Mouse (Mus musculus) neural tube, embryonic 10.5 days (tissue): ENCODE measurements around the gene Pakap.

ENCODE experiments used
- DNase-seq: peaks from one replicate; pipeline ENCODE4 v3.0.0-alpha.2; 2017; ENCODE audit warnings: low spot score; ENCODE audit errors: extremely low spot score

Pakap gene

DNA sequence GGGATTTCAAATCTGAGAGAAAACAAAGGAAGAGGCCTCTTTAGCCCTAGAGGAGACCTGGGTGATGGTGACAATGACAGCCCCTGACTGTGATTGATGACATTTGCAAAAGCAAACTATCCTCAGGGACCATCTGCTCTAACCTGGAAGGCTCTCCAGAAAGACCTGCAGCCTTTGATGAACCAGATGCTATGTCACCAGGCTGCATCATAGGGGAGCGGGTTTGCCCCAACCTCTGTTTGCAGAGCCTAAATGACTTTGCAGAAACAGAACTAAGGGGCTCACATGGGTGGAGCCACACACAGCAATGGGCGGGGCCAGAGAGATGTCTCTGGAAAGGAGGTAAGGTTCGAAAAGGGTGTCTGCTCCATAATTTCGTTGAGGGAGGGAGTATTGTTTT is 265.1 kb downstream of the Pakap start:
- no peak for DNase-seq

DNA sequence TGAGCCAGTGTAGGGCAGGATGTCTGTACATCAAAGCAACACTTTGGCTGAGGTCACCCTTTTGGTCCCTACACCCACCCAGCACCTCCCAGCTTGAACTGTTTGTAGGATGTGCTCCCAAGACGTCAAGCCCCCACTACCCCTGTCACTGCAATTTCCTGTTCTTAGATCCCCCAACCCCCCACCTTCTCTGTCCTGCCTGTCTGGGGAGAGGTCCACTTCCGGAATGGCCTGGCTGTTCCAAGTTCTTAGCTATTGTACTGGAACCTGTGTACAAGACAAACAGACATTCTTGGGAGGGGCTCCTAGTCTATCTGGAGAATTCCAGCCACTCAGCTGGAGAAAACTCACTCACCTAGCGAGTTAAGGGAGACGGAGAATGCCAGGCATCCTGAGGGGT is 266.2 kb downstream of the Pakap start:
- no peak for DNase-seq

DNA sequence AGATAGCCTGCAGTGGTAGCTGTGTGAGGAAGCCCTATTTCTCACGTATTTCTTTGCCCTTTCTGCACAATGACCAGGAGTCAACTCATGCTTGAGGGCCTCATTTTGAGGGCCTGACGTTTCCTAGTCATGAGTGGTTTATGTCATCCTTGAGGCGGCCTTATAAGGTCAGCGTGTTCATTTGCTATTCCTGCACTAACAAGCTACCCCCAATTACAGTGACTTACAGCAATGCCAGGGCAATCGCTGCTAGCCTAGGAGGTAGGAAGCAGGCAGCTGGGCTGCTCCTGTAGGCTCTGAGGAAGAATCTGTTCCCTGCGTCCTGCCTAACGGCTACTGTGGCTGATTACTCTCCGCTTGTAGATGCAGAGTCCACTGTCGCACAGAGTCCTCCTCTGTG is 269.1 kb downstream of the Pakap start:
- no peak for DNase-seq

DNA sequence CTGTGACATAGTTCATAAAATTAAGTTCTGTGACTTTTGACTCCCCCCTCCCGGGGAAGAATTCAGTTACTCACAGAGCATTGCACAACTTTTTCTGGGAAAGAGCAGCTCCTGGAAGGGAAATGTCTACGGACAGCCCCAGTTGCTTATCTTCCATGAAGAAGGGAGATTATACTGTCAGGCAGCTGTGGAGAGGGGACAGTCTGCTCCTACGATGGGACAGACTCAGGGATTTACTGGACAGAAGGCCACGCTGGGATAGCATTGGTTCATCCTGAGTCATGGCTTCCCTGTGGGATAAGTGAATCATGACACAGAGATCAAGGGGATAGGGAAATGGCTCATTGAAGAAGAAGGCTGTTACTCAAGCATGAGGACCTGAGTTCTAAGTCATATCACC is 271.4 kb downstream of the Pakap start:
- DNase-seq, result no peak

DNA sequence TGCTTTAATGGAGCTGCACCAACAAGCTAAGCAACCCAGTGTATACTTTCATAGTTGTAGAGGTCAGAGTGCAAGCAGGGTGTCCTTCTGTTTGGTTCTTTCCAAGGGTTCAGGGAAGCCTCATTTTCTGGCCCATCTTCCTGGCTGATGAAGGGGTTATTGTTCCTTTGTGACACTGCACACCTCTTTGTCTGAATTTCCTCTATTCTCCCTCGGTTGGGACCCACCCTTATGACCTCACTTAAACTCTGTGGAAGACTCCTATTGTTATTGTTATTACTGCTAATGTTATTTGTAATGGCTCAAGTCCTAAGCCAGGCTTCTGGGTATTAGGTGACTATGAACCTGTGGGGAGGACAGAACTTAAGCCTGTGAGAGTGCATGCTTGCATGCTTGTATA is 273.9 kb downstream of the Pakap start:
- DNase-seq, result no peak

DNA sequence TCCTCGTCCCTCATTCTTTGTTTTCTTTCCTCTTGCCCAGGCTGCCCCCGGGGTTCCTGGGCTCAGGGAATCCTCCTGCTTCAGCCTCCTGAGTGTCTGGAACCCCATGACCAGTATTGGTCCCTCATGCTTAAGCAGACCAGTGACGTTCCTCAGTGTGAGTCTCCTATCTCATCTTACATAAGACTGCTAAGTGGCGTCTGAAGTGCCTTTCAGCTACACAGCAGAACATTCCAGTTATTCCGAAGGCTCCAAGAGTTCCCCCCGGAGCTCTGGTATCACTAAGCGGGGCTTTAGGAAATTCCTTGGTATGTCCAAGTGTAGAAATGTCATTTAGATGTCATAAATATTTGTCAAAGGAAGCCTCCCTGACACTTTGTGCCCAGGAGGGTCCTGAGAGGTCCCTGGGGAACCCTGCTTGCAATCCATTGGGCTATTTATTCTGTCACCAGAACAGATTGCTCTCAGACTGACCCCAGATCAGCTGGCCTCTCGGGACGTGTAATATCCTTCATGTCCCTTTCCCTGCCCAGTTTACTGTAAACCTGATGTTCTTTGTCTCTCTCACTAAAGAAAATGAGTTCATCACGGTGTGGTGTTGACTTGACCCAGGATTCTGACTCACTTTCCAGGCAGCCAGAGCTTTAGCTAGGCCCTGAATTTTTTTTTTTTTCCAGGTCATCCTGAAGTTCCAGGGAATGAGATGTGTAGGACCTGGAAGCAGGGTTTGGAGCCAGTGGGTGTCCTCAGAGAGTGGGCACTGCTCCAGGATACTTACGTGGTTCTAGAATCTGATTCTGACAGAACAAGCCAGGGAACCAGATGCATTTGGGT is 274.7 kb downstream of the Pakap start:
- no peak for DNase-seq

DNA sequence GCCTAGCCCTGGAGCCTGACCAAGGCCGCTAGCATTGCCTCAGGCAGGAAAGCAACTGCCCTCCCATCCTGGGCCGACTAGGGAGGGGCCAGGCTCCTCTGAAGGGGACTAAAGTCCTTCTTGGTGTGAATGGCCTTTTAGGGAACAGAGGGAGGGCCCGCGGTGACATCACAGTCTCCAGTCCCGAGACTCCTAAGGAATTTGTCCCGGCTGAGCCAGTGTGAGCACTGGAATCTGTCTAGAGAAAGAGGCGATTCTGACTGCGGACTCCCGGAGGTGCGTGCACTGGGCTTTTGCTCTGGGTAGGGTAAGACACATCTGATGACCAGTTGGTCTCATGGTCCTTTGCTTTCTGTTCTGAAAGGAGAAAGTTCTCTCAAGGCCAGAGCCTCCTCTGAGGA is 277.1 kb downstream of the Pakap start:
- DNase-seq, result peak; percentile 81

DNA sequence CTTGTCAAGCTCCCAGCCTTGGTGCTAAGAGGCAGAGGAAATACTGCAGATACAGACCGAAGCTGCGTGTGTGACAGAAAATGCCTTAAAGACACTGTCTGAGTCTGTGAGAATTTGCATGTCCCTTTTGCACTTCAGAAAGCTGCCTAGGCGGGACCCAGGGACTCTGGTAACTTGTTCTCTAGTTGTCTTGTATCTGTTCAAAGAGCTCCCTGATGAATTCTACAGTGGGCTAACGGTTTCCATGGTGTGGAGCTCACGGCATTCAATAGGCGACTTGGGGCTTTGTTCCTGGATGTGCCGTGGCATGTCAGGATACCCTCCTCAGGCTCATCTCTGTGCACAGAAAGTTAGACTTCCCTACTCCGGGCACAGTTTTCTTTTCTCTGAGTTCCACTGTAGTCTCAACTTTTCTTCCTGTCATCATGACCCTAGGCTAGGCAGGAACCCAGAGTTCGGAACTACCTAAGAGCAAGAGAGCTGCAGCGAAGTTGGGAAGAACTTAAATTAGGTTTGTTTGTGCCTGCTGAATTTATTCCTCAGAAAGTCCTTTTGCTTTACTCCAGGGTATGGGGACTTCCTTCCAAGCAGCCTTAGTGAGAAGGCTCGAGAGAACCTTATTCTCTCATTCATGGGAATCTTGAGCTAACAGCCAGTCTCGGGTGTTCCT is 277.7 kb downstream of the Pakap start:
- peak; percentile 60 for DNase-seq

DNA sequence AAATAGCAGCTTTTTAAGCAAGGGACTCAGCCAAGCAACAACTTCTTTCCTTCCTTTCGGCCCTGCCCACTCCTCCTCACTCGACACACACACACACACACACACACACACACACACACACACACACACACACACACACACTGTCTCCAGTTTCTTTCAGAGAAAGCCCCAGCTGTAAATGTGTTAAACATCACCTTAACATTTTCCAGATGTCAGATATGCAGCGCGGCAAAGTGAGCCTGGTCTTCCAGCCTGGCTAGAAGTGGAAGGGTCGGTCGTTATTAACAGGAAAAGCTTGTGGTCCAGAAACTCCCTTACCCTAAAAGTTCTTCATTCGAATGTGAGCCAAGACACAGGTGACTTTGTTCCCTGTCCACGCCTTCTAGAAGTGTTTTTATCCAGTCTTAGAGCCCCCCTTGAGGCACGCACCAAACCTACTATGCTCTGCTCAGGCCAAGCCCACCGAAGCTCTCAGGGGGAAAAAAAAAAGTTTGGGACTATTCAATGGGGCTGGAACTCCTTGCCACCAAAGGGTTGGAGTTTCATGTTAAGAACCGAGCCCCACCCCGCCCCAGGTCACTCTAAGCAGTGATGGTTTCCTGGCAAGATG is 278.5 kb downstream of the Pakap start:
- DNase-seq, result peak; percentile 67

DNA sequence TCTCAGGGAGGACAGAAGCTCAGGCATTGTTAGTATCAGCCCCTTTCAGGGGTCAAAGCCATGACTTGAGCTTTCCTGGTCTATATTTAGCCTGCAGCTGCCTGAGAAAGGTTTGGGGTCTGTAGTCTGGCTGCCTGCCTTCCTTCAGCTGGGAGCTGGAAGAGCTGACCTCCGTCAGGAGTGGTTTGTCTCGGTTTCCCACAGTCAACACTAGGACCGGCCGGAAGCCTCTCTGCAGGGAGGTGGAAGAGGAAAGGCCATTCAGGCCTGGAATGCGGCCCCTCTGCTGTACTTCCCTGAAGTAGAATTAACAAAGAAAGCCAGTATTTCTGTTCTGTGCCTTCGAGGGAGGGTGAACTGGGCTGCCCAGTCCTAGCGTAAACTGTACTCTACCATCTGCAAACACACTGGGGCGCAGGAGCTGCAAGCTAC is 279.0 kb downstream of the Pakap start:
- DNase-seq, result peak; percentile 58

DNA sequence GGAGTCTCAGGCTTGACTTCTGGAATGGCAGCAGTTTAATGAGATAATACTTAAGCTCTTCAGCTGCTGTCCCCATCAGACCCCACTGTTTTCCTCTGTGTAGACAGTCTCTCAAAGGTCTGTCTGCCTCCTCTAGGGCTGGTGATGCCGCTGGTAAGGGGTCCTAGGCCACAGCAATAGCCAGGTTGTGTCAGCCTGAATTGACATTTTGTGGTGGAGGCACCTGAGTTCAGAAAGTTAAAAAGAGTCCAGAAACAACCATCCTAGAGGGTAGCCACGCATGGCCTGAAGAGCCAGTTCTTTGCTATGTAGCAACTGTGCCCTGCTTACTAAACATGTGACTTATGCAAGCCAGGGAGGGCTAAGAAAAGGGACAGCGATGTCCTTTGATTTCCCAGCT is 279.7 kb downstream of the Pakap start:
- DNase-seq, result no peak

DNA sequence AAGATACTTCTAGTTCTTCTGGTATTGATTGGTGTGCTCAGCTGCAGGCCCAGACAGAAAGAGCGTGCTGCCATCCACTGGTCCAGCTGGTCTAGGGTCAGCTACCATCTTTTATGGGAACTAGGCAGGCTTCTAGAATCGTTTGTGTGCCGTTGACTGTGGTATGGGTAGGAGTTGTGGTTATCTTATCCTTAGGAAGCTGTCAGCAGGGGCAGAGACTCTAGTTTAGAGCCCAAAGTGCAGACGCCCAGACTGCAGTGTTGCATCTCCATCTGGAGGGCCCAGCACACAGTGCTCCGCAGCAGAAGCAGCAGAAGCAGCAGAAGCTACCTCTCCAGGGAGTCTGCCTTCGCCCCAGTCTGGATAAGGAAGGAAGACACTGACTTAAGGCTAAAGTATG is 281.5 kb downstream of the Pakap start:
- DNase-seq, result no peak

DNA sequence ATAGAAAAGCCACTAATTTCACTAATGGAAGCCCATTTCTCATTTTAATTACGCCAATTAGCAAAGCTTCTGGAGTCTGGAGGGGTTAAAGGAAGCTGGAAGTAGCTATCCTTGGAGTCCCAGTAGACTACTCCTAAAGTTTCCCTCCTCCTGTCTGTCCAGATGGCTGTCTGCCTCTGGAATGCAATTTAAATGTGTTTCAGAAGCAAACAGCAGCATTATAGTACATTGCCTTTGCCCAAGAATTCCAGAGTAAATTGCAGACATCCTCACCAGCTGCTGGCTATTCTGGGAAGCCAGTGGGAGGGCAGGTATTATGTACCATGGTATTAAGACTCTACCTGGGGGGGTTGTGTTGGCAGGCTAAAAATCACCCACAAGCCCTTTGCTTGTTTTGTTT is 283.8 kb downstream of the Pakap start:
- no peak for DNase-seq

DNA sequence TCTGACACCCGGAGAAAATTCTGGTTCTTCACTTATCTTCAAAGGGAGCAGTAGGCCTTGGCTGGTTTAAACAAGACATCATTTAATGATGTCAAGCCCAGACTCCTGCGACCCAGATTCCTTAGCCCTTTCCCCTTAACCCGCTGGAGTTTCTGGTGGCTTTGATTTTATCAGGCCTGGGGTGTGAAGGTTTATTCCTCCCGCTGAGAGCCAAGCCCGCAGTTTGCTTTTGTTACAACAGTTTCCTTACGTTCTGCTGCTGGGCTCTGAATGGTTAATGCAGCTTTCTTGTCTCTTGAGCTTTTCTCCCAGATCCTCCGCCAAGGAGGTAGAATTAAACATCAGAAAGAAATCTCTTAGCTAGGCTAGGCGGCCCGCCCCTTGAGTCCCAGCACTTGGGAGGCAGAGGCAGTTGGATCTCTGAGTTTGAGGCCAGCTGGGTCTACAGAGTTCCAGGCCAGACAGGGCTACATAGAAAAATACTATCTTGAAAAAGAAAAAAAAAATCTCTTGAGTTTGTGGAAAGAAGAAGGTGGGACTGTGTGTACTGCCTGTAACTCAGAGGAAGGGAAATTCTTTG is 284.6 kb downstream of the Pakap start:
- no peak for DNase-seq

DNA sequence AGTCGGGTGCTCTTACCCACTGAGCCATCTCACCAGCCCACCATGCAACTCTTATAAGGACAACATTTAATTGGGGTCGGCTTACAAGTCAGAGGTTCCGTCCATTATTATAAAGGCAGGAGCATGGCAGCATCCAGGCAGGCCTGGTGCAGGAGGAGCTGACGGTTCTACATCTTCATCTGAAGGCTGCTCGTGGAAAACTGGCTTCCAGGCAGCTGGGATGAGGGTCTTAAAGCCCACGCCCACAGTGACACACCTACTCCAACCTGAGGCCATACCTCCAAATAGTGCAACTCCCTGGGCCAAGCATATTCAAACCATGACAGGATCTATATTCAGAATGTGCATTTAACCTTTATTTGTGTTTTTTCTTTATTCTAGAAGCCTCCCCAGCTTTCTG is 286.2 kb downstream of the Pakap start:
- DNase-seq, result no peak

DNA sequence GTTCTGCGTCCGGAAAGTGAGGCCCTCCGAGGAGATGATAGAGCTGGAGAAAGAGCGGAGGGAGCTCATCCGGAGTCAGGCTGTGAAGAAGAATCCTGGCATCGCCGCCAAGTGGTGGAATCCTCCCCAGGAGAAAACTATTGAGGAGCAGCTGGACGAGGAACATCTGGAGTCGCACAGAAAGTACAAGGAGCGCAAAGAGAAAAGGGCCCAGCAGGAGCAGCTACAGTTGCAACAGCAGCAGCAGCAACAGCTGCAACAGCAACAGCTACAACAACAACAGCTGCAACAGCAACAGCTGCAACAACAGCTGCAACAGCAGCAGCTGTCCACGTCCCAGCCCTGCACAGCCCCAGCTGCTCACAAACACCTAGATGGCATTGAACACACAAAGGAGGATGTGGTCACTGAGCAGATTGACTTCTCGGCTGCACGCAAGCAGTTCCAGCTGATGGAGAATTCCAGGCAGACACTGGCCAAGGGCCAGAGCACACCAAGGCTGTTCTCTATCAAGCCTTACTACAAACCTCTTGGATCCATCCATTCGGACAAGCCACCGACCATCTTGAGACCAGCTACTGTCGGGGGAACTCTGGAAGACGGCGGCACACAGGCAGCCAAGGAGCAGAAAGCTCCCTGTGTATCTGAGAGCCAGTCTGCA is 287.4 kb downstream of the Pakap start:
- DNase-seq, result no peak

DNA sequence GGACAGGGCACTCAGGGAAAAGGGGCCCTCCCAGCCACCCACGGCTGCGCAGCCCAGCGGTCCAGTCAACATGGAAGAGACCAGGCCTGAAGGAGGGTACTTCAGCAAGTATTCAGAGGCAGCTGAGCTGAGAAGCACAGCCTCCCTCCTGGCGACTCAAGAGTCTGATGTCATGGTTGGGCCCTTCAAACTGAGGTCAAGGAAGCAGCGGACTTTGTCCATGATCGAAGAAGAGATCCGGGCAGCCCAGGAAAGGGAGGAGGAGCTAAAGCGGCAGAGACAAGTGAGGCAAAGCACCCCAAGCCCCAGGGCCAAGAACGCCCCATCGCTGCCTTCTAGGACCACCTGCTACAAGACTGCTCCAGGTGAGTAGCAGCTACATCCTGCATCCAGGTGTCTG is 288.7 kb downstream of the Pakap start:
- DNase-seq, result no peak

DNA sequence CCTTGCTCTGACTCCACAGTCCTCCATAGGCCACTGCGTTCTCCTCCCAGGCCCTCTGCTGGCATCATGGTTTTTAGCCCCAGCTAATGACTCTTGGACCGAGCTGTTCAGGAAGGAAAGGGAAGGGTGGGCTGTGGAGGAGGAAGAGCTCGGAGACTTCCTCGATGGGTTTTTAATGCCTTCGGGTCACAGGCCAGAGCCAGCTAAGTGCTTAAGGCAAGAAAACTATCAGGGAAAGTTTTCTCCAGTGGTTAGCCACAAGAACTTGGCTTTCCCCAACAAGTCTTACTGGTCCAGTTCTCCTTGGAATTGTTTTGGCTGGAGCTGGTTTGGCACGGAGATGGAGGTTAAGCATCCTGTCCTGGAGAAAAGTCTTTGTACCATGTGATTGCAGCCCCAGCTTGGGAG is 292.2 kb downstream of the Pakap start:
- DNase-seq, result no peak

DNA sequence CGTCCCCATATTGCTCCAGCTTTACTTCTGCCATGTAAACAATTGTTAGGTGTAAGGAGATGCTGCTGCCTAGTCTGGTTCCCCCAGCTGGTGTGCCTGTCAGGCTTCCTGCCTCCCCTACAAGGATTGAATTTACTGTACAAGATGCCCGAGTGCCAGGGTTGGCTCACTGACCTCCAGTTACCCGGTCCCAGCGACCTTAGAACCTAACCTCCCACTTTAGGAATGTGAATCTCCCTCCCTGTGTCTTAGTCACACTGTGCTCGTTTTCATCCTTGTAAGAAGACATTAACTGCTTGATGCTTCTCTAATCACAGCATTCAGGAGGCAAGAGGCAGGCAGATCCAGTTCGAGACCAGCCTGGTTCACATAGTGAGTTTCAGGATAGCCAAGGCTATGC is 293.2 kb downstream of the Pakap start:
- no peak for DNase-seq

DNA sequence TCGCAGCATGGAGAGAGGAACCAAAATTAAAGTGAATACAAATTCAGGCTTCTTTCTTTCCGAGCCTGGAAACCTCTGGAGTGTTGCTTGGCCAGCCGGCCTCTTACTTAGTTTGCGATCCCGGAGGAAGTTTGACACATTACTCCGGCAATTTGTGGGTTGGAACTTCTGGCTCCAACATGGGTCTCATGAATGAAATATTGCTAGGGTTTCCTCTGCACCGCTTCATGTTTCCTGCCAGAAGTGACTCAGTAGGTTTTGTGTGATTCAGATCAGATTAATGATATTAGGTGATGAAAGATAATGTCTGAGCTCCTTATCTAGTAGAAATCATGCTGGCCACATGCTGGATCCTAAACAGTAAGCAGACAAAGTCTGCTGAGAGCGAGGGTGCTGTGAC is 293.9 kb downstream of the Pakap start:
- no peak for DNase-seq

DNA sequence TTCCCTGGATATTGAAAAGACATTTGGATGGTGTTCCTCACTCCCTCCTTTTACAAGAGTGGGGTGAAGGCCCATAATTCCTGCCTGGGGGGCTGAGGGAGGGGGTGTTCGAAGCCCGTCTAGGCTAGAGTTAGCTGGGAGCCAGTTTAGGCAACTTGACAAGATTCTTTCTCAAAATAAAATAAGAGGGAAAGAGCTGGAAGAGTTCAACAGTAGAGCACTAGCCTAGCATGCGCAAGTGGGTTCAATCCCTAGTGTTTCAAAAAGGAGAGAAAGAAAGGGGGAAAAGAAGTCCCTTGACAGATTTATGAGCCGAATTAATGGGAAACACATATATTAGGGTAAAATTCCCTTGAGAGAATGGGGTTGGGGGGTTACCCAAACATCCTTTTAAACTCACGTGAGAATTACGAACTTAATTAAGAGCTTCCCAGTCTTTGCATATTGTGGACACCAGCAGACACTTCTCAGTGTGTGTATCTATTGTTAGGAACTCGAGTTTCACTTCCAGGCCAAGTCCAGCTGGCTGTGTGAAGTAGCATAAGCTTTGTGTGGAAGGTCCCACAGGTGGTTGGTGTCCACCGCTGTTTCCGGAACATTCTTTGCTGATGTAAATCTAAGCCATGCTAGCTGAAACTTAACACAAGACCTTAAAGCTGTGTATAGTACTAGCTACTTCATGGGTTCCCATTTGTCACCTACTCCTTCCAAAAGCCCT is 294.4 kb downstream of the Pakap start:
- no peak for DNase-seq
